Mouse (Mus musculus): ENCODE measurements around the gene Cpvl. TPM values are rescaled to one million over a fixed set of nuclear protein-coding genes. Genes with fewer than 3 reads are reported as not detected.

Cpvl gene
- polyA plus RNA-seq (2014; fragmentation: Illumina TruSeq; extraction: RNeasy Lipid Tissue Mini Kit (QIAGEN cat#74804); ENCODE audit: low read depth, low replicate concordance) = not detected

DNA sequence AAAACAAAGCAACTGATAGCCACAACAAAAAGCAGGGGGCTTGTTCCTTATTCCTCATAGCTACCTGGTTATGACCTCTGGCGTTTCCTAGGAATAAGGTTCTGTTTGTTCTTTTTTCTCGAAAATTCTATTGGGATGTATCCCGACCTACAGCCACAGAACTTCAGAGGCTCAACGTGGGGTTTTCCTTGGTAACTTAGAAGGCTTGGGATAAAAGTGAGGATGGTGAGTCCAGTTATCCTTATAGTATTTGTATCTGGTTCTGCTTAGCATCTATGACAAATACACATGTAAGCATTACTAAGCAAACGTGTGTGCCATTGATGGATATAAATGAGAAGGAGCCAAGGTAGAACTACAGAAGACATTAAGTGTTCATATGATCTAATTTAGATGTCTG, at the start of gene Cpvl:
TSS of gene Cpvl (minus strand) at position 101 of the 400 bp plus-strand sequence.

Other genes with a start within 250 kb of the Cpvl start
- gene Tril, start 157.8 kb downstream of the Cpvl start, polyA plus RNA-seq (2014; fragmentation: Illumina TruSeq; extraction: RNeasy Lipid Tissue Mini Kit (QIAGEN cat#74804); ENCODE audit: low read depth, low replicate concordance) = 6.8 TPM
- gene Chn2, start 60.9 kb upstream of the Cpvl start, polyA plus RNA-seq (2014; fragmentation: Illumina TruSeq; extraction: RNeasy Lipid Tissue Mini Kit (QIAGEN cat#74804); ENCODE audit: low read depth, low replicate concordance) = 10.1 TPM

Measured in adrenal gland, adult 10 weeks (tissue).